Mouse (Mus musculus) brain, embryonic 14.5 days (tissue): ENCODE results near the gene Stk16.

ENCODE experiments used
- CTCF ChIP-seq: fragments of 200-500 bp; IDR thresholded peaks from 2 replicates; pipeline ENCODE4 v1.5.1; 2012; ENCODE audit warnings: inconsistent platforms, mild to moderate bottlenecking, moderate library complexity, borderline replicate concordance; ENCODE audit not compliant: insufficient read depth, insufficient read length; ENCODE audit errors: extremely low read depth
- POLR2A ChIP-seq: fragments of 200-500 bp; IDR thresholded peaks from 2 replicates; pipeline ENCODE4 v1.6.1; 2012; ENCODE audit warnings: mild to moderate bottlenecking, inconsistent platforms, borderline replicate concordance; ENCODE audit not compliant: poor library complexity, insufficient read depth, insufficient read length, severe bottlenecking; ENCODE audit errors: extremely low read depth

- TF ChIP-seq CTCF: peak; percentile 27; the same call in 1 of the 2 replicates
- no peak for TF ChIP-seq POLR2A
Observed at GRCm38 (mm10) chr1:75264091-75264880, 53.6 kb downstream of the Stk16 start, which contains the start of gene Ptprn.
